Mouse (Mus musculus) CH12.LX (cell line): ENCODE measurements around the gene Grid2. TPM values are rescaled to one million over a fixed set of nuclear protein-coding genes. Genes with fewer than 3 reads are reported as not detected.

Experiments
- DNase-seq: peaks from one replicate; pipeline ENCODE4 v3.0.0-alpha.2; 2013; ENCODE audit errors: extremely low read depth
- H3K27ac ChIP-seq: 2 replicates; pipeline ENCODE4 v1.5.1; 2012; ENCODE audit warnings: low read depth, mild to moderate bottlenecking, control low read depth, moderate library complexity; ENCODE audit not compliant: insufficient read depth
- H3K27me3 ChIP-seq: replicated peaks from 2 replicates; pipeline ENCODE3; 2012; ENCODE audit warnings: inconsistent platforms
- H3K36me3 ChIP-seq, 2 experiments: replicated peaks in 1 of 2; 2 replicates each; pipeline versions ENCODE3 to v1.6.1; 2012; ENCODE audit warnings: inconsistent platforms in 1 of 2, low read length in 1 of 2, mild to moderate bottlenecking in 1 of 2, mixed read lengths in 1 of 2, moderate library complexity in 1 of 2; ENCODE audit not compliant: control insufficient read depth in 1 of 2, insufficient read depth in 1 of 2
- H3K4me1 ChIP-seq, 2 experiments: 2 replicates each; pipeline ENCODE4 v1.6.1; 2012; ENCODE audit warnings: inconsistent platforms in 1 of 2, moderate library complexity in 1 of 2; ENCODE audit not compliant: insufficient read depth in 2 of 2, control insufficient read depth in 1 of 2
- H3K4me2 ChIP-seq: 2 replicates; pipeline ENCODE4 v1.6.1; 2012; ENCODE audit warnings: low read depth, mild to moderate bottlenecking, control low read depth; ENCODE audit not compliant: poor library complexity, insufficient read depth, severe bottlenecking
- H3K4me3 ChIP-seq, 3 experiments: fragments of 150-350 bp in 1 of 3; sonication (generic) in 1 of 3; replicated peaks in 1 of 3; 2 replicates each; pipeline versions ENCODE3 to v1.5.1; 2011 to 2012; ENCODE audit warnings: low read depth in 2 of 3, low read length in 2 of 3, mild to moderate bottlenecking in 2 of 3, moderate library complexity in 2 of 3, control low read depth in 1 of 3, improper control_type of control experiment in 1 of 3, inconsistent platforms in 1 of 3, mixed read lengths in 1 of 3; ENCODE audit not compliant: poor library complexity in 1 of 3
- H3K79me2 ChIP-seq: replicated peaks from 2 replicates; pipeline ENCODE4 v1.6.1; 2012; ENCODE audit warnings: mild to moderate bottlenecking, moderate library complexity; ENCODE audit not compliant: control insufficient read depth, poor library complexity, insufficient read depth, severe bottlenecking; ENCODE audit errors: extremely low read depth
- H3K9ac ChIP-seq: 2 replicates; pipeline ENCODE4 v1.6.1; 2012; ENCODE audit warnings: low read depth, mild to moderate bottlenecking, control low read depth, moderate library complexity; ENCODE audit not compliant: insufficient read depth
- H3K9me3 ChIP-seq: replicated peaks from 2 replicates; pipeline ENCODE3; 2012; ENCODE audit warnings: low read length, inconsistent platforms, mixed read lengths
- BHLHE40 ChIP-seq: IDR thresholded peaks from 2 replicates; pipeline ENCODE4 v1.6.1; 2011; ENCODE audit warnings: mild to moderate bottlenecking, low read depth, low read length, improper control_type of control experiment
- CHD2 ChIP-seq: IDR thresholded peaks from 2 replicates; pipeline ENCODE4 v1.6.1; 2011; ENCODE audit warnings: low read length, improper control_type of control experiment
- EP300 ChIP-seq: IDR thresholded peaks from 2 replicates; pipeline ENCODE4 v1.6.1; 2011; ENCODE audit warnings: low read length, improper control_type of control experiment
- IRF4 ChIP-seq: IDR thresholded peaks from 2 replicates; pipeline ENCODE4 v1.6.1; 2014; ENCODE audit warnings: low read depth, mild to moderate bottlenecking, inconsistent platforms, low read length, improper control_type of control experiment
- JUN ChIP-seq: IDR thresholded peaks from 2 replicates; pipeline ENCODE4 v1.6.1; 2011; ENCODE audit warnings: low read depth, mild to moderate bottlenecking, low read length, improper control_type of control experiment, moderate library complexity; ENCODE audit not compliant: insufficient read depth
- JUND ChIP-seq: conservative IDR thresholded peaks from 2 replicates; pipeline ENCODE4 v1.6.1; 2011; ENCODE audit warnings: low read depth, low read length, improper control_type of control experiment
- KAT2A ChIP-seq: IDR thresholded peaks from 2 replicates; pipeline ENCODE4 v1.6.1; 2012; ENCODE audit warnings: low read length, improper control_type of control experiment, inconsistent platforms; ENCODE audit not compliant: insufficient replicate concordance
- MAFK ChIP-seq: IDR thresholded peaks from 2 replicates; pipeline ENCODE4 v1.6.1; 2011; ENCODE audit warnings: low read length, improper control_type of control experiment; ENCODE audit not compliant: insufficient replicate concordance
- MEF2A ChIP-seq: IDR thresholded peaks from 2 replicates; pipeline ENCODE4 v1.6.1; 2014; ENCODE audit warnings: low read depth, mild to moderate bottlenecking, inconsistent platforms, low read length, improper control_type of control experiment, borderline replicate concordance
- MXI1 ChIP-seq: IDR thresholded peaks from 2 replicates; pipeline ENCODE4 v1.6.1; 2011; ENCODE audit warnings: mild to moderate bottlenecking, low read depth, low read length, improper control_type of control experiment
- NELFE ChIP-seq: IDR thresholded peaks from 2 replicates; pipeline ENCODE4 v1.6.1; 2011; ENCODE audit warnings: low read depth, low read length, improper control_type of control experiment
- POLR2A ChIP-seq: IDR thresholded peaks from 2 replicates; pipeline ENCODE4 v1.6.1; 2011; ENCODE audit warnings: low read depth, mild to moderate bottlenecking, improper control_type of control experiment, low read length
- RAD21 ChIP-seq: IDR thresholded peaks from 2 replicates; pipeline ENCODE4 v1.6.1; 2011; ENCODE audit warnings: low read depth, mild to moderate bottlenecking, low read length, improper control_type of control experiment, moderate library complexity
- UBTF ChIP-seq: IDR thresholded peaks from 2 replicates; pipeline ENCODE4 v1.6.1; 2012; ENCODE audit warnings: low read depth, mild to moderate bottlenecking, inconsistent platforms, low read length, improper control_type of control experiment, moderate library complexity
- USF1 ChIP-seq: IDR thresholded peaks from 2 replicates; pipeline ENCODE4 v1.6.1; 2014; ENCODE audit warnings: low read depth, mild to moderate bottlenecking, inconsistent platforms, low read length, improper control_type of control experiment
- ZC3H11A ChIP-seq: IDR thresholded peaks from 2 replicates; pipeline ENCODE4 v1.6.1; 2012; ENCODE audit warnings: low read depth, mild to moderate bottlenecking, inconsistent platforms, low read length, improper control_type of control experiment
- ZMIZ1 ChIP-seq: IDR thresholded peaks from 2 replicates; pipeline ENCODE4 v1.6.1; 2012; ENCODE audit warnings: low read depth, mild to moderate bottlenecking, inconsistent platforms, low read length, improper control_type of control experiment
- dilution Hi-C: fragments of 300-500 bp; cut with MboI; formaldehyde crosslinking; loops from 2 replicates; pipeline ENCODE4 v1.14.3; 2020; ENCODE audit warnings: low sequenced_read_pairs; ENCODE audit not compliant: extremely low pct_unique_long_range_greater_than_20kb, extremely low pct_ligation_motif_present
- in situ Hi-C: fragments of 300-500 bp; cut with MboI; formaldehyde crosslinking; loops from 3 replicates; pipeline ENCODE4 v1.14.3; 2019; ENCODE audit warnings: low sequenced_read_pairs, low pct_ligation_motif_present, low pct_unique_long_range_greater_than_20kb, mixed read lengths
- polyA plus RNA-seq: library from polyadenylated mRNA; unstranded; fragments of >175 nt; gene quantifications from 2 replicates; pipeline ENCODE4 v1.2.1, GENCODE M21; 2012; ENCODE audit warnings: low read depth; ENCODE audit not compliant: insufficient read length
- total RNA-seq, 2 experiments: library from RNA; depleted of rRNA; stranded (reverse); fragments of 300-350 nt in 1 of 2; fragments of >200 nt in 1 of 2; gene quantifications; 2 replicates each; pipeline ENCODE4 v1.2.3; 2012 to 2014

The Grid2 gene
- total and polyA plus RNA-seq, 3 experiments: not detected

DNA sequence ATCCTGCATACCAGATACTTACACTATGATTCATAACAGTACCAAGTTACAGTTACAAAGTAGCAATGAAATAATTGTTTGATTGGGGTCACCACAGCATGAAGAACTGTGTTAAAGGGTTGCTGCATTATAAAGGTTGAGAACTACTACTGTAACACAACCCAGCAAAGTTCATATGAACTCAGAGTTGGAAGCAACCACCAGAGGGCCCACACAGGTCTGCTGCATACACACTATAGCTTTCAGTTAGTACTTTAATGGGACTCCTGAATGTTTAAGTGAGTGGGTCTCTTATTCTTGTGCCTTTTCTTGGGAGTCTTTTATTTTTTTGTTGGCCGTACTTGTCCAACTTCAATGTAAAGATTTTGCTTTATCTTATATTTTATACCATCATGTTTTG lies 1057.5 kb downstream of the Grid2 start:
- Histone ChIP-seq H3K36me3 (no peaks in the 10 kb centered on the region), H3K9me3 (peaks cover 12% of the 10 kb centered on the region), H3K27me3 (no peaks in the 10 kb centered on the region), H3K9ac (no peak overlapping the region), H3K4me3 (no peak overlapping the region), H3K27ac (no peak overlapping the region), H3K4me1 (no peaks in the 10 kb centered on the region), H3K4me2 (no peak overlapping the region), H3K79me2 (no peaks in the 10 kb centered on the region)
- in situ Hi-C loops (no loop called here), dilution Hi-C loops (no loop called here)
- no peak for DNase-seq
- TF ChIP-seq MAFK (no peak), ZC3H11A (no peak), UBTF (no peak), JUND (no peak), MXI1 (no peak), NELFE (no peak), JUN (no peak), CHD2 (no peak), ZMIZ1 (no peak)

- H3K27me3 ChIP-seq: no peaks in the 10 kb centered on the region
- dilution Hi-C loops: no loop called here
- in situ Hi-C loops: no loop called here
These were observed 1071.3 kb downstream of the Grid2 start for GRCm38 (mm10) chr6:64326936-64327335.

GRCm38 (mm10) chr6:64327876-64328275 lies 1072.2 kb downstream of the Grid2 start:
- dilution Hi-C loops (no loop called here), in situ Hi-C loops (no loop called here)
- Histone ChIP-seq H3K27ac (no peak overlapping the region), H3K4me2 (no peak overlapping the region), H3K4me1 (no peaks in the 10 kb centered on the region), H3K27me3 (no peaks in the 10 kb centered on the region), H3K4me3 (no peak overlapping the region), H3K36me3 (no peaks in the 10 kb centered on the region), H3K9me3 (peaks cover 15% of the 10 kb centered on the region), H3K9ac (no peak overlapping the region), H3K79me2 (no peaks in the 10 kb centered on the region)
- DNase-seq: no peak
- no peak for TF ChIP-seq MEF2A
- no peak for TF ChIP-seq RAD21
- no peak for TF ChIP-seq ZMIZ1
- TF ChIP-seq POLR2A: no peak
- TF ChIP-seq JUND: no peak
- no peak for TF ChIP-seq BHLHE40
- no peak for TF ChIP-seq KAT2A
- TF ChIP-seq USF1: no peak
- TF ChIP-seq EP300: no peak
- no peak for TF ChIP-seq ZC3H11A

More at GRCm38 (mm10) chr6:64326936-64327335, 1071.3 kb downstream of the Grid2 start:
- no peak overlapping the region for H3K27ac ChIP-seq
- H3K4me1 ChIP-seq: no peaks in the 10 kb centered on the region
- no peaks in the 10 kb centered on the region for H3K36me3 ChIP-seq
- no peak for DNase-seq
- H3K4me2 ChIP-seq: no peak overlapping the region
- H3K9me3 ChIP-seq: peaks cover 15% of the 10 kb centered on the region
- TF ChIP-seq RAD21 (no peak), IRF4 (no peak)
- no peak overlapping the region for H3K9ac ChIP-seq
- H3K4me3 ChIP-seq: no peak overlapping the region
- H3K79me2 ChIP-seq: no peaks in the 10 kb centered on the region
